Mouse (Mus musculus): ENCODE measurements at regions not wholly inside any gene's neighbourhood (a gene's known extent, or its start where the extent isn't known, plus 50 kb on each side); places are given as distances from the start of the nearest gene placed in this dataset.

DNA sequence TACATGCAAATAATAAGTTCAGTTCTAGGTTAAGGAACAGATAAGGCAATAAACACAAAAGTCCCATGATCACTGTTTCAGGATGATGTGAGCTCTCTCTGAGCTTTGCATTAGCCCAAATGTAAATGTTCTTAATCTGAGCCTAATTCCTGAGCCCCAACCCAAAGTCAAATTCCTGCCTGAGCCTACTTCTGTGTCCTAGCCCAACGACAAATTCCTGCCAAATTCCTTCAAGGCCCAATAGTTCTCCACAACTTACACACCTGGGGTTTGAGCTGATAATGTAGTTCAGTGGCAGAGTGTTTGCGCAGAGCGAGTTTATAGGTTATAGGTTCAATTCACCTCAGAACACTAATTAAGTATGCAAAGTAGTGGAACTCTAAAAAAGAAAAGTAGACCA is 64.1 kb upstream of the Nap1l1 start:
- no peak for TF ChIP-seq POLR2A (IDR thresholded peaks at IDR 0.05; ENCODE audit: control insufficient read depth, extremely low read depth, insufficient read depth, low read length, poor library complexity)
- TF ChIP-seq CTCF (IDR thresholded peaks at IDR 0.05; ENCODE audit: borderline replicate concordance, control insufficient read depth, extremely low read depth, insufficient read depth, low read length, poor library complexity) = no peak
